Mouse (Mus musculus) naive thymus-derived CD4-positive, alpha-beta T cell, adult 2 months (primary cell): ENCODE results near the gene March1.

ENCODE experiments used
- DNase-seq: peaks from one replicate; pipeline ENCODE4 v3.0.0-alpha.2; 2011; ENCODE audit warnings: low read depth

The March1 gene

DNA sequence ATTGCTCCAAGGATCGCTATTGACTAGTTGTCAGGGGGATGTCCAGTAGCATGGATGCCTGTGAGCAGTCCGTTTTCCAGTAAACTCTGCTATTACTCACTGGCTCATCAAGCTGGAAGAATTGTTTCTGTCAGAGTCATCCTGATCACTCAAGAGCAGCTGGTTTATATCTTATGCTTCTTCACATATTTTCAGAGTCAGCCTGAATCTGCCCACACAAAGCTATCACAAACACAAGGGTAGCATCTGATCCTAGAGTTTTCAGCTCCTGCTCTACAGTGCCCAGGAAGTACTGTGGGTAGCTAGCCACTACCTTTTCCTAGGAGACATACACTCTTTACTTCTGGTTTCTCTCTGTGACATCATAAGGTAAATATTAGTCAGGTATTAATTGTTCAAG, 405.1 kb downstream of the March1 start:
- DNase-seq = no peak

GRCm38 (mm10) chr8:66033651-66034050, 416.0 kb downstream of the March1 start:
- DNase-seq = no peak

GRCm38 (mm10) chr8:66034429-66034828, 416.7 kb downstream of the March1 start:
- no peak for DNase-seq

GRCm38 (mm10) chr8:66094152-66094551, 476.5 kb downstream of the March1 start:
- no peak for DNase-seq

DNA sequence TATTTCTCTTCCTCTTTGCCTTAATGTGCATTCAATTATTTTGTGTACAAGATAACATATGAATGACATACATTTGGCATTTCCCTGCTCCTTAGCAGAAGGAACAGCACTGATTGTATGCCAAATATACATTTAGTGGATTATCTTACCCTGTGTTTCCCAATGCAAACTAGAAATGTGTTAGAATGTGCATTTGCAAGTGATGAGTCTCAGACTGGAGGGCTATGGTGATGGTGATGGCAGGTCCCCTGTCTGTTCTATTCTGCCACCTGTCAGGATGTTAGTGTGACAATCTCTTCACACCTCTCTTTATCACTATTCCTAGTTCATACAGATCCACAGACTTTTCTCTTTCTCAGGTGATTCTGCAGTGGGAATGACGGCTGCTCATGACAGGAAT, 480.4 kb downstream of the March1 start:
- DNase-seq = no peak

DNA sequence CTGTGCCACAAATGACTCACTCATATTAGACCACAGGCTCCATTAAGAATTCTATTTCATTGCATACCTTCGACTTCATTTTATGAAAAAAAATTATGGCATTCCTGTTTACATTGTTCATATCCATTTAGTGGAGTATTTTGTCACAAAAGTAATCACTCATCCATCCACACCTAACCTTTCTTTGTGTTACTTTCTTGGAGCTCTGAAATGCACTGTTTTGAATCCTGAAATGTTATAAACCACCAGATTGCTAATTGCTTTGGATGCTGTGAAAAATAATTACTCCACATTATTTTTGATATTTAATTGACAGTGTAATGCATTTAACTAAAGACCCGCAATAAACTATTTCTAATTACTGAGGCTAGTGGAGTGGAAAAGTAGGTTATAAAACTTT, 501.6 kb downstream of the March1 start:
- no peak for DNase-seq

GRCm38 (mm10) chr8:66159648-66160047, 541.9 kb downstream of the March1 start:
- DNase-seq = no peak

GRCm38 (mm10) chr8:66166835-66167234, 549.1 kb downstream of the March1 start:
- DNase-seq = no peak

- DNase-seq = no peak
Observed at GRCm38 (mm10) chr8:66167405-66168173, 549.9 kb downstream of the March1 start.

DNA sequence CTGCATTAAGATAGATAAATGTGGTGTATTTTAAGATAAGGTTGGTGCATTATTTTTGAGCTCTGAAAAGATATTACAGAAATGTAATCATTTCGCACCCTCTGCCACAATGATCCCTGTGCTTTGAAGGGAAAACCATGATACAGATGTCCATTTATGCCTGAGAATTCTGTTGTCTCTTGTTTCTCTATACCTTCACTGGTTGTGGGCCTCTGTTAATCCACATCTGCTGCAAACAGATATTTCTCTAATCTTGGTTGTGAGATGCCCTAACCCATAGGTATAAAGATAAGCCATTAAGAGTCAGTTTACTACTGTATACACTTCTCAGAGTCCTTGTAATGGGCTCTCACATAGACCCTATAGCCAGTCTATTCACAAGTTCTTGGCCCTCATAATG, 561.6 kb downstream of the March1 start:
- DNase-seq = no peak

DNA sequence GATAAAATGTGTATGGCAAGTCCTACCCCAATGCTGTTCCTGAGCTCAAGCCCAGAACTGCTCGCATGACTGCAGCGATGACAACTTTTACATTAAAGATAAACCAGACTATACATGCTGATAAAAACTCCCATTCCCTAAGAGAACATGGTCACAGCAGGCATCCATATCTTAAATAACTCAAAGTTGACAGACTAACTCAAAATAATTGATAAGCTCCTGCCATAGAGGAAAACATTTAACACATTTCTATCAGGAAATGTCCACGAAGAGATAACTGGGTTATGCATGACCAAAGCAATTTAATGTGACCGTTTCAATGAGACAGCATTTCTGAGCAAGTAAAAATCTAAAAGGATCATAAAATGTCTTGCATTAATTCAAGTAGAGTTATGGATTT, 563.6 kb downstream of the March1 start:
- no peak for DNase-seq

- DNase-seq = no peak
Observed at GRCm38 (mm10) chr8:66182257-66182656, 564.6 kb downstream of the March1 start.

GRCm38 (mm10) chr8:66183454-66183853, 565.8 kb downstream of the March1 start:
- DNase-seq = no peak

- no peak for DNase-seq
Observed at GRCm38 (mm10) chr8:66185226-66185625, 567.5 kb downstream of the March1 start.

DNA sequence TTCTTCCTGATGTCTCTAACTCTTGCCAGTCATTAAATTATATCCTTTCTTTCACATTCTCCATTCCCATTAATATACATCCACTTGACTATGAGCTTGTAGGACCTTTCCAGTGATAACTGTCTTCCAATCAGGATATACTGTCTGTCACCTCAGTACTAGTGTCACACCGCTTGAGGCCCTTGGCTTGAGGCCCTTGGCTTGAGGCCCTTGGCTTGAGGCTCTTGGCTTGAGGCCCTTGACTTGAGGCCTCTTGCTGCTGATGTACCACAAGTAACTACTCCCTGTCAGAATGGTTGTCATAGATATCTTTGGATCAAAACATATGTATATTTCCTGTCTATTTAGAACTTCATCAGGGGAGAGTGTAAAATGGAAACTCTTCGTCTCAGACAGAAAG, 576.7 kb downstream of the March1 start:
- DNase-seq = no peak

DNA sequence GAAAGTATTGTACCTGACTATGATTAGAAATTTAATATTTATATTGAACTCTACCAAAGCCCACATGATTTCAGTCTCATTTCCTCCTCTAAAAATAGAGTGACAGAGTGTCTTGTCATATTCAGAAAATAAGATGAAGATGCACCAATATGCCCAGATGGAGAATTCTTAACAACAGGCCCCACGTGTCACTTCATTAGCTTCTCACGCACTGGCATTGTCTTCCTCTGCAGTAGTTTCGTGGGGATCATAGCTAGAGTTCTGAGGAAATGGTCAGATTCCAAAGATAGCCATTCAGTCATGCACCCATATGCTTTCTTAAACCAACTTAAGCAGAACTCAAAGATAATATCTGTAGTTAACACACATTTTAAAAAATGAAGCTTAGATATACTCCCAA, 582.5 kb downstream of the March1 start:
- DNase-seq = no peak

DNA sequence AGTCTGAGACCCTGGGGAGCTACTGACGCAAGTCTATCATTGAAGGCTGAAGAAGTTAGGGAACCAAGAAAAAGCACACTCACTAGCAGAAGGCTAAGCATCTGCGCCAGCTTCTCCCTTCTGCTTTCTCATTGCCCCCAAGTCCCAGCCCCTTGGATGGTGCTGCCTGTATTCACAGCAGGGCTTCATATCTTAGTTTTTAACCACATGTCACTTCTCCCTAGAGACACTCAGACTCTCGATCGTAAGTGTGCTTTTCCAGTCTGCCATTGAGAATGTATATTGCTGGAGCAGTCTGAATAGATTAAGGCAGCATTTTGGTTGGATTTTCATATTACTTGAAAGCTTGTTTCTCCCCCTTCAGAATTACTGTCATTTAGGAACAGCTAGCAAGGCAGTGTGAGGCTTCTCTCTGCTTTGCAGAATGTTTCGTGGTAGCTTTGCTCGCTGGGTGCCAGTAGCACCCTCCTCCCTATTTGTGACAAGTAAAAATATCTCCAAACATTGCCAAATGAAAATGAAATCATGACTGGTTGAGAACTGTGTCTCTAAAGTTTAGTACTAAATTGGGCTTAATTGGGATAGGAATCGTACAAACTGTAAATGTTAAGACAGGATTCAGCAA, 586.2 kb downstream of the March1 start:
- no peak for DNase-seq

- no peak for DNase-seq
Observed at GRCm38 (mm10) chr8:66209553-66209952, 591.9 kb downstream of the March1 start.

DNA sequence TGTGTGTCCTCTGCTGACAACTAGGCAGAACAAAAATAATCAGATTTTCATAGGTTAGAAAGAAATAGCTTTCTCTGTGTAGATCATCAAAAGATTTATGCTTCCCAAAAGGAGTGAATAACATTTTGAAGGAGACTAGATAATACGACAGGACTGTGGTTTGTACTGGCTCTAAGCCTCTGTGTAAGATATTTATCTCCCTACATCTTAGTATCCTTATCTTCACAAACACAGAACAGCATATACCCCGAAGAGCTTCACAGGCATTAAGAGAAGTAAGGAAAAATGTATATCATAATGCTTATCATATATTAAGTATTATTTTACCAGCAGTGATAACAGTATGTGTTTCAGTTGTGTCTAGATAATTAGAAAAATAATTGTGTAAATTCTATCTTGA, 592.6 kb downstream of the March1 start:
- DNase-seq = no peak

DNA sequence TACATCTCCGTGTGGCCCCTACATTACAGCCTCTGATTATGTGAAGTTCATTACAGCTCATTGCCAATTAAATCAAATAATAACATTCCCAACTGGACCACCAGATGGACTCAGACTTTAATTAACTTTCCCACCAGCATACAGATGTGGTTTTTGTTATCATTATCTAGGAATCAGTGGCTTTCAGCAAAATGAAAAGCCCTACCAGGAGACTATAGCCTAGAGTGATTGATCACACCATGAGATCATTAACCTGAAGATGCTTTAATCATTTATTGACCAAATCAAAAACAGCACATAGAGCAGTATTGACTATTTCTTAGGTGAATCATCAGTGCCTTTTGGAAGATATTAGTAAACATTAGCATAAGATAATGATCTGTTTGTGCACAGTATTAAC, 602.3 kb downstream of the March1 start:
- DNase-seq = no peak

DNA sequence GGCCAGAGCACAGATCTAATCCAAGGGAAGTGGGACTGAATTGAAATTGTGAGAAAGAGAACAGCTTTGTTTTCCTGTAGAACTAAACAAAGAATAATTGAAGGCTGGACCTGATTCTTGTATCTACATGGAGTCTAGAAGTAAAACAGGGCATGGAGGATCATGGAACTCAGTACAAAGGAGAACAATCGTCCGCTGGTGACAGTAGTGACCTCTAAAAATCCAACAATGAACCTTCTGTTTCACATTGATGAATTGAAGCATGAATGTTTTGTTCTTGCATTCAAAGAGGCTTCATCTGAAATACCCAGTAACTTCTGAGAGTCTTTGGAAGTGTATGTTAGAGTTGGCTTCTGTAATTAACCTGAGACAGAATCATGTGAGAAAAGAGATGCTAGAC, 612.2 kb downstream of the March1 start:
- no peak for DNase-seq

DNA sequence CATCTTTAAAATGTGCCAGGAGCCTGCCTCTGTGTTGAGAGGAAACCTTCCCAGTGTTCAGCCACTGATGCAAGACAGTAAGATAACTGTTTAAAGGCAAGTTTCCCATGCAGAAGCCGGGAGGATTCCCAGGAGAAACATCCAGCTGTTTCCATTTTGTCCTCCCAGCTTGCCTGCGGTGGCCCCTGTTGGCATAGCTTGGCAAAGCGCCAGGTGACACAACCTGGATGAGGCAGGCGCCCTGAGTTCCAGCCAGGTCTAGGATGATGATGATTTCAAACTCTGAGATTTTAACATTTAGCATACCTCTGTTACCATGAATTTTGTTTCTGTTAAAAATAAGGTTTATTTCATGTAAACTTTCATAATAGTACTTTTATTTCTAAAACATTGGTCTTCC, 651.8 kb downstream of the March1 start:
- DNase-seq = no peak

DNA sequence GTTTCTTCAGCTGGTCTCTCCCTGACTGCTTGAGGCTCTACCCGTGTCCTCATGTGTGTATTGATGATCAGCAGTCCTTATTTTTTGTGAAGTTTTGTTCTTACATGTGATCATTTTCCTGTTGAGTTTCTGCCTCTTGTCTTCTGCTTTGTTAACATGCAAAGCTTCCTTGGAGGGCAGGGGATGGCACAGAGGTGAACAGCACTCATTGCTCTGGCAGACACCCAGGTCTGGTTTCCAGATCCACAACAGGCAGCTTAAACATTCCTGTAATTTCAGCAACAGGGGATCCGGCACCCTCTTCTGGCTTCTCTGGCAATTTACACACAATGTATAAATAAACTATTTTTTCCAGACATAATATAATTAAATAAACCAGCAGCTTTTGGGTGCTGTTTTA, 652.4 kb downstream of the March1 start:
- DNase-seq = no peak

DNA sequence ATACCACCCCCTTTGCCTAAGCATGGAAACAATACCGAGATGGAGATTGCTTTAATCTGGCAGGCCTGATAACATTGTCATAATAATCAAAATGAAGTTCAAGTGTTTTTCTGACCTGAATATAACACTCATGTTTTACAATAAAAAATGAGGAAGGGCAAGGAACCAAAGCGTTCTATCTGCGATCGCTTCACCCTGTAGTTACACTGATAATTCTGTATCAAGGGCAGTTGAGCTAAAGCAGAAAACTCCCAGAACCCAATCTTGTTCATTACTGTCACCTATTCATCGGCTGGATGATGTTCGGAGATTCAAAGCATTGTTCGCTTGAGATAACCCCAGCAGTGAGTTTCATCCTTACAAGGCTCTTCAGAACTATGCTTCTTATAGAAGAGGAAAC, 700.1 kb downstream of the March1 start:
- DNase-seq = no peak
